Mouse (Mus musculus): ENCODE measurements at regions not wholly inside any gene's neighbourhood (a gene's known extent, or its start where the extent isn't known, plus 50 kb on each side); places are given as distances from the start of the nearest gene placed in this dataset.
A peak's percentile ranks its signal among the peaks of the same experiment; 100 is the strongest.
"Not testable (repeated sequence)": the region's sequence is repeated elsewhere in the genome, so short reads cannot be mapped to it uniquely, and the experiment has no call there.

DNA sequence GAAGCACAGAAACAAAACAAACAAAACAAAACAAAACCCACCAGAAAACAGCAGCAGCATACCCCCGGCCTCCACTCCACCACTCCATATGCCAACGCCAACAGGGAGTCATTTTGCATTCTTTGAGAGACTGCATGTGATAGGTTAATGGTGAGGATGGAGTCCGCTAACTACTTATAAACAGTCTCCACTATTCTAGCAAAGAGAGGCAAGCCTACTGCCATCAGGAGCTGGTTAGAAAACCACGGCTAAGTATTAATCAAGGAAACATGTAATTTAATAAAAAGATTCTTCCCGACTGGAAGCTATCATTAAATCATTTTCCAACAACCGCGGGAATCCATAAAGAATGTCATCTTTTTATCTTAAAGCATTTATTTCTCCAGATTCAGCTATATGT, 873.6 kb downstream of the Robo2 start:
- Histone ChIP-seq H3K27ac (ENCODE audit: insufficient read depth, low read depth, low read length, poor library complexity, severe bottlenecking) (no peak overlapping the region), H3K4me1 (ENCODE audit: control insufficient read depth in 2 of 2, insufficient read depth in 2 of 2, low read length in 2 of 2, poor library complexity in 1 of 2) (no peaks in the 10 kb centered on the region), H3K9ac (ENCODE audit: insufficient read depth, low read depth, low read length, poor library complexity, severe bottlenecking) (no peak overlapping the region), H3K4me3 (ENCODE audit: insufficient read depth in 1 of 2, low read depth in 1 of 2, low read length in 2 of 2, poor library complexity in 1 of 2, severe bottlenecking in 1 of 2) (no peak overlapping the region), H3K9me3 (ENCODE audit: control insufficient read depth, insufficient read depth, low read depth, low read length) (no peaks in the 10 kb centered on the region), H3K36me3 (ENCODE audit: control insufficient read depth, insufficient read depth, low read length, poor library complexity, severe bottlenecking) (no peaks in the 10 kb centered on the region)
- in situ Hi-C loops (cut with MboI; ENCODE audit: low sequenced_read_pairs in 2 of 2, unreplicated experiment in 2 of 2) = no loop called here
- TF ChIP-seq ZNF384 (IDR thresholded peaks at IDR 0.05; ENCODE audit: low read depth, low read length) (no peak), MAFK (IDR thresholded peaks at IDR 0.05; ENCODE audit: insufficient read depth, low read depth, low read length) (no peak), HCFC1 (IDR thresholded peaks at IDR 0.05; ENCODE audit: borderline replicate concordance, insufficient read depth, low read length) (no peak), CHD2 (IDR thresholded peaks at IDR 0.05; ENCODE audit: low read depth, low read length) (no peak), ZC3H11A (IDR thresholded peaks at IDR 0.05; ENCODE audit: borderline replicate concordance, low read depth, low read length) (no peak)
- DNase-seq (ENCODE audit: low read depth, low spot score) = no peak

DNA sequence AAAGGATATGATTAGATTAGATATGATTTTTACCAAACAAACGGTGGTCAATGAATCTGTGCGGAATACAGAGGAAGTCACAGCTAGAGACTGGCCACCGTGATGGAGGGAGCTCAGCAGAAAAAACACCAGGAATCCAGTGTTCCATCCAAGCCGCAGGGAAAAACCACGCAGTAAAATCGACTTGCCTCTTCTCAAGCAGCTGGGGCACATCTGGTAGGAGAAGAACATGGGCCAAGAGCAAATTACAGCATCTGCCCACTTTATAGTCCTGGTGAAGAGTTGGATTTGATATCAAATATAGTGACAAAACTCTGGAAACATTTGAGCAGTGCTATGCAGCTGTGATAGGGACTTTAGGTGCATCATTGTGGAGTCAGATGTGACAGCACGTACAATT, 874.1 kb downstream of the Robo2 start:
- Histone ChIP-seq H3K36me3 (ENCODE audit: control insufficient read depth, insufficient read depth, low read length, poor library complexity, severe bottlenecking) (no peaks in the 10 kb centered on the region), H3K4me3 (ENCODE audit: insufficient read depth in 1 of 2, low read depth in 1 of 2, low read length in 2 of 2, poor library complexity in 1 of 2, severe bottlenecking in 1 of 2) (no peak overlapping the region), H3K27ac (ENCODE audit: insufficient read depth, low read depth, low read length, poor library complexity, severe bottlenecking) (no peak overlapping the region), H3K9me3 (ENCODE audit: control insufficient read depth, insufficient read depth, low read depth, low read length) (no peaks in the 10 kb centered on the region), H3K9ac (ENCODE audit: insufficient read depth, low read depth, low read length, poor library complexity, severe bottlenecking) (no peak overlapping the region), H3K4me1 (ENCODE audit: control insufficient read depth in 2 of 2, insufficient read depth in 2 of 2, low read length in 2 of 2, poor library complexity in 1 of 2) (no peaks in the 10 kb centered on the region)
- TF ChIP-seq HCFC1 (IDR thresholded peaks at IDR 0.05; ENCODE audit: borderline replicate concordance, insufficient read depth, low read length) (no peak), CHD2 (IDR thresholded peaks at IDR 0.05; ENCODE audit: low read depth, low read length) (no peak), ZNF384 (IDR thresholded peaks at IDR 0.05; ENCODE audit: low read depth, low read length) (no peak), MAFK (IDR thresholded peaks at IDR 0.05; ENCODE audit: insufficient read depth, low read depth, low read length) (no peak), ZC3H11A (IDR thresholded peaks at IDR 0.05; ENCODE audit: borderline replicate concordance, low read depth, low read length) (no peak)
- DNase-seq (ENCODE audit: low read depth, low spot score) = no peak
- in situ Hi-C loops (cut with MboI; ENCODE audit: low sequenced_read_pairs in 2 of 2, unreplicated experiment in 2 of 2) = no loop called here

DNA sequence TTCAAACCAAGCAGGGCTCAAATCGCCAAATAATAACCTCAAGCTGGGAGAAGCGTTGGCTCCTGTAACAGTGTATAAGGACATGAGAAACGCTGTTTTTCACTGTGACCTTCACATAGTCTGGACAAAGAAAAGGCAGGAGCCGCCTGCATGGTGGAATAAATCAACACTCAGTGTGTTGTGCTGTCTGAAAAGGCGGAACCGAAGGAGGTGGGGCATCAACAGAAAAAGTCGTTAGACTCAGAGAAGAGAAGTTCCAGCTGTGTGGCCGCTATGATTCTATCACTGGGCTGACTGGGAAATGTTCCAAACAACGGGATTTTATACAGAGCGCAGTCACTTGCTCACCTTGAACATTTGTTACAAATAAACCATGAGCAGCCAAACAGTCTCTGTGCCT, 881.4 kb downstream of the Robo2 start:
- no peak overlapping the region for H3K27ac ChIP-seq (ENCODE audit: insufficient read depth, low read depth, low read length, poor library complexity, severe bottlenecking)
- no peak overlapping the region for H3K4me3 ChIP-seq (ENCODE audit: insufficient read depth in 1 of 2, low read depth in 1 of 2, low read length in 2 of 2, poor library complexity in 1 of 2, severe bottlenecking in 1 of 2)
- no peaks in the 10 kb centered on the region for H3K9me3 ChIP-seq (ENCODE audit: control insufficient read depth, insufficient read depth, low read depth, low read length)
- H3K36me3 ChIP-seq (ENCODE audit: control insufficient read depth, insufficient read depth, low read length, poor library complexity, severe bottlenecking) = no peaks in the 10 kb centered on the region
- in situ Hi-C loops (cut with MboI; ENCODE audit: low sequenced_read_pairs in 2 of 2, unreplicated experiment in 2 of 2) = no loop called here
- H3K4me1 ChIP-seq (ENCODE audit: control insufficient read depth in 2 of 2, insufficient read depth in 2 of 2, low read length in 2 of 2, poor library complexity in 1 of 2) = peaks cover 0 to 2% of the 10 kb centered on the region in 2 experiments; a peak in 1 of 4 replicates
- DNase-seq (ENCODE audit: low read depth, low spot score) = peak; percentile 3
- H3K9ac ChIP-seq (ENCODE audit: insufficient read depth, low read depth, low read length, poor library complexity, severe bottlenecking) = no peak overlapping the region
- TF ChIP-seq CHD2 (IDR thresholded peaks at IDR 0.05; ENCODE audit: low read depth, low read length) (no peak), ZNF384 (IDR thresholded peaks at IDR 0.05; ENCODE audit: low read depth, low read length) (no peak), MAFK (IDR thresholded peaks at IDR 0.05; ENCODE audit: insufficient read depth, low read depth, low read length) (no peak), HCFC1 (IDR thresholded peaks at IDR 0.05; ENCODE audit: borderline replicate concordance, insufficient read depth, low read length) (no peak), ZC3H11A (IDR thresholded peaks at IDR 0.05; ENCODE audit: borderline replicate concordance, low read depth, low read length) (no peak)

DNA sequence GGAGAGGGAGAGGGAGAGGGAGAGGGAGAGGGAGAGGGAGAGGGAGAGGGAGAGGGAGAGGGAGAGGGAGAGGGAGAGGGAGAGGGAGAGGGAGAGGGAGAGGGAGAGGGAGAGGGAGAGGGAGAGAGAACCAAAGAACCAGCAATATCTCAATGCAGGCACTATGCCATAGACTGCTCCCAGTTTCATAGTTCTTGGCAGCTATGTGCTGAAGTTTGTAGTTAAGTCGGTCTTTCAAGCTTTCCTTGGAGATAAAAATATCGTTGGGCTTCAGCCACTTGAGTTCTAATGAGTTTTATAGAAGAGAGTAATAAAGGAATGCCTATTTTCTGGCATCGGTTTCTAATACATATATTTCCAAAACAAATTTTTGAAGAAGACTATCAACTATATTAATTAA, 888.7 kb downstream of the Robo2 start:
- H3K9ac ChIP-seq (ENCODE audit: insufficient read depth, low read depth, low read length, poor library complexity, severe bottlenecking); H3K9me3 ChIP-seq (ENCODE audit: control insufficient read depth, insufficient read depth, low read depth, low read length); H3K4me1 ChIP-seq (ENCODE audit: control insufficient read depth in 2 of 2, insufficient read depth in 2 of 2, low read length in 2 of 2, poor library complexity in 1 of 2); in situ Hi-C loops (cut with MboI; ENCODE audit: low sequenced_read_pairs in 2 of 2, unreplicated experiment in 2 of 2); H3K36me3 ChIP-seq (ENCODE audit: control insufficient read depth, insufficient read depth, low read length, poor library complexity, severe bottlenecking); H3K27ac ChIP-seq (ENCODE audit: insufficient read depth, low read depth, low read length, poor library complexity, severe bottlenecking); DNase-seq (ENCODE audit: low read depth, low spot score); H3K4me3 ChIP-seq (ENCODE audit: insufficient read depth in 1 of 2, low read depth in 1 of 2, low read length in 2 of 2, poor library complexity in 1 of 2, severe bottlenecking in 1 of 2): not testable (repeated sequence)

DNA sequence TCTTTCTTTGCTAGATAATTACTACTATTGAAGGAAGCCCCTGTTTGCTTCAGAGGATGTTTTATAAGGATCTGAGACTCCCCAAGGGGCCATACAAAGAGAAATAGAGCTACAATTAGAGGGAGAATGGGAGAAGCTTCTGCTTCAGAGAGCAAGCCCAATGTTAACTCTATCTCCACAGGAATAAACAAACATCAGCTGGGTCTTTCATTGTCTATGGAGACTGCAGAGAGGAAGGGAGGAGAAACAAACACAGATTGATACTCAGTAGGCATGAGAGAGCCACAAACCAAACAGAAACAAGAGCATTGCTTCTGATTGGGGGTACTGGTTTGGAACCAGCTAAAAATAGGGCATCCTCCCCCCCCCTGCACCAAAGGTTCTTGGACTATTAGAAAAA, 906.9 kb downstream of the Robo2 start:
- no peaks in the 10 kb centered on the region for H3K36me3 ChIP-seq (ENCODE audit: control insufficient read depth, insufficient read depth, low read length, poor library complexity, severe bottlenecking)
- no peak for TF ChIP-seq HCFC1 (IDR thresholded peaks at IDR 0.05; ENCODE audit: borderline replicate concordance, insufficient read depth, low read length)
- TF ChIP-seq CHD2 (IDR thresholded peaks at IDR 0.05; ENCODE audit: low read depth, low read length) = no peak
- TF ChIP-seq MAFK (IDR thresholded peaks at IDR 0.05; ENCODE audit: insufficient read depth, low read depth, low read length) = no peak
- no peak for TF ChIP-seq ZC3H11A (IDR thresholded peaks at IDR 0.05; ENCODE audit: borderline replicate concordance, low read depth, low read length)
- no peak for TF ChIP-seq ZNF384 (IDR thresholded peaks at IDR 0.05; ENCODE audit: low read depth, low read length)

More for the DNA sequence above, 906.9 kb downstream of the Robo2 start:
- Histone ChIP-seq H3K4me1 (ENCODE audit: control insufficient read depth in 2 of 2, insufficient read depth in 2 of 2, low read length in 2 of 2, poor library complexity in 1 of 2) (no peaks in the 10 kb centered on the region), H3K9me3 (ENCODE audit: control insufficient read depth, insufficient read depth, low read depth, low read length) (no peaks in the 10 kb centered on the region), H3K4me3 (ENCODE audit: insufficient read depth in 1 of 2, low read depth in 1 of 2, low read length in 2 of 2, poor library complexity in 1 of 2, severe bottlenecking in 1 of 2) (no peak overlapping the region), H3K9ac (ENCODE audit: insufficient read depth, low read depth, low read length, poor library complexity, severe bottlenecking) (no peak overlapping the region), H3K27ac (ENCODE audit: insufficient read depth, low read depth, low read length, poor library complexity, severe bottlenecking) (no peak overlapping the region)
- in situ Hi-C loops (cut with MboI; ENCODE audit: low sequenced_read_pairs in 2 of 2, unreplicated experiment in 2 of 2) = no loop called here
- DNase-seq (ENCODE audit: low read depth, low spot score) = no peak

All from ES-E14 (cell line).